Mouse (Mus musculus) MEL (cell line): ENCODE measurements around the gene Enpp3. TPM values are rescaled to one million over a fixed set of nuclear protein-coding genes. Genes with fewer than 3 reads are reported as not detected.

Experiments
- DNase-seq: peaks from one replicate; pipeline ENCODE4 v3.0.0; 2011; ENCODE audit warnings: low read depth, low spot score
- H3K27ac ChIP-seq: 2 replicates; pipeline ENCODE4 v1.5.1; 2012; ENCODE audit warnings: low read depth, mild to moderate bottlenecking, control low read depth, low read length, moderate library complexity; ENCODE audit not compliant: control insufficient read depth
- H3K27me3 ChIP-seq, 2 experiments: fragments of 150-350 bp in 1 of 2; sonication (generic) in 1 of 2; 2 replicates each; pipeline ENCODE4 v1.6.1; 2012; ENCODE audit warnings: low read length in 2 of 2, mild to moderate bottlenecking in 2 of 2, improper control_type of control experiment in 1 of 2, moderate library complexity in 1 of 2; ENCODE audit not compliant: insufficient read depth in 2 of 2, control insufficient read depth in 1 of 2
- H3K36me3 ChIP-seq, 2 experiments: 2 replicates each; pipeline ENCODE4 v1.6.1; 2012 to 2014; ENCODE audit warnings: low read length in 2 of 2, improper control_type of control experiment in 1 of 2, inconsistent platforms in 1 of 2, mild to moderate bottlenecking in 1 of 2; ENCODE audit not compliant: insufficient read depth in 2 of 2, control insufficient read depth in 1 of 2
- H3K4me1 ChIP-seq, 2 experiments: fragments of 150-350 bp in 1 of 2; sonication (generic) in 1 of 2; 2 replicates each; pipeline ENCODE4 v1.6.1; 2012; ENCODE audit warnings: low read length in 2 of 2, improper control_type of control experiment in 1 of 2, mild to moderate bottlenecking in 1 of 2; ENCODE audit not compliant: insufficient read depth in 2 of 2, control insufficient read depth in 1 of 2
- H3K4me3 ChIP-seq, 2 experiments: fragments of 150-350 bp in 1 of 2; sonication (generic) in 1 of 2; 2 replicates each; pipeline ENCODE4 v1.5.1; 2012; ENCODE audit warnings: low read depth in 2 of 2, low read length in 2 of 2, mild to moderate bottlenecking in 2 of 2, moderate library complexity in 2 of 2, control low read depth in 1 of 2, improper control_type of control experiment in 1 of 2; ENCODE audit not compliant: control insufficient read depth in 1 of 2, insufficient read depth in 1 of 2
- H3K79me2 ChIP-seq: 2 replicates; pipeline ENCODE4 v1.6.1; 2012; ENCODE audit warnings: mild to moderate bottlenecking, low read length, moderate library complexity; ENCODE audit not compliant: control insufficient read depth, poor library complexity, insufficient read depth
- H3K9ac ChIP-seq: 2 replicates; pipeline ENCODE4 v1.6.1; 2012; ENCODE audit warnings: low read depth, mild to moderate bottlenecking, control low read depth, low read length, moderate library complexity; ENCODE audit not compliant: control insufficient read depth, poor library complexity, severe bottlenecking
- H3K9me3 ChIP-seq: fragments of 150-350 bp; sonication (generic); replicated peaks from 2 replicates; pipeline ENCODE4 v1.6.1; 2012; ENCODE audit warnings: mild to moderate bottlenecking, low read length, improper control_type of control experiment, moderate library complexity; ENCODE audit not compliant: insufficient read depth
- BHLHE40 ChIP-seq: IDR thresholded peaks from 2 replicates; pipeline ENCODE4 v1.6.1; 2012; ENCODE audit warnings: low read depth, mild to moderate bottlenecking, inconsistent platforms, low read length, improper control_type of control experiment, borderline replicate concordance
- CHD2 ChIP-seq: IDR thresholded peaks from 2 replicates; pipeline ENCODE4 v1.6.1; 2011; ENCODE audit warnings: low read length, improper control_type of control experiment
- CTCF ChIP-seq, 3 experiments: IDR thresholded peaks in 2 of 3; conservative IDR thresholded peaks in 1 of 3; 2 replicates each; pipeline ENCODE4 v1.5.1; 2011 to 2012; ENCODE audit warnings: low read length in 3 of 3, low read depth in 2 of 3, mild to moderate bottlenecking in 2 of 3, improper control_type of control experiment in 1 of 3, inconsistent platforms in 1 of 3, mixed read lengths in 1 of 3, moderate library complexity in 1 of 3; ENCODE audit not compliant: control insufficient read depth in 1 of 3, insufficient read depth in 1 of 3, poor library complexity in 1 of 3, severe bottlenecking in 1 of 3
- E2F4 ChIP-seq: IDR thresholded peaks from 2 replicates; pipeline ENCODE4 v1.6.1; 2011; ENCODE audit warnings: low read depth, low read length, improper control_type of control experiment, borderline replicate concordance
- ELF1 ChIP-seq: IDR thresholded peaks from 2 replicates; pipeline ENCODE4 v1.6.1; 2014; ENCODE audit warnings: low read depth, mild to moderate bottlenecking, inconsistent platforms, low read length, improper control_type of control experiment, moderate library complexity
- EP300 ChIP-seq, 2 experiments: IDR thresholded peaks; 2 replicates each; pipeline ENCODE4 v1.6.1; 2011; ENCODE audit warnings: improper control_type of control experiment in 2 of 2, low read length in 2 of 2, low read depth in 1 of 2, mild to moderate bottlenecking in 1 of 2
- ETS1 ChIP-seq: IDR thresholded peaks from 2 replicates; pipeline ENCODE4 v1.6.1; 2012; ENCODE audit warnings: low read depth, mild to moderate bottlenecking, inconsistent platforms, low read length, improper control_type of control experiment, moderate library complexity
- GATA1 ChIP-seq: IDR thresholded peaks from 2 replicates; pipeline ENCODE4 v1.6.1; 2011; ENCODE audit warnings: low read depth, low read length, improper control_type of control experiment
- HCFC1 ChIP-seq: IDR thresholded peaks from 2 replicates; pipeline ENCODE4 v1.6.1; 2012; ENCODE audit warnings: low read depth, mild to moderate bottlenecking, inconsistent platforms, low read length, improper control_type of control experiment, moderate library complexity
- KAT2A ChIP-seq: conservative IDR thresholded peaks from 2 replicates; pipeline ENCODE4 v1.6.1; 2012; ENCODE audit warnings: low read depth, low read length, improper control_type of control experiment, inconsistent platforms
- MAX ChIP-seq: IDR thresholded peaks from 2 replicates; pipeline ENCODE4 v1.6.1; 2011; ENCODE audit warnings: low read length, improper control_type of control experiment
- MAZ ChIP-seq: IDR thresholded peaks from 2 replicates; pipeline ENCODE4 v1.6.1; 2012; ENCODE audit warnings: low read depth, mild to moderate bottlenecking, inconsistent platforms, low read length, improper control_type of control experiment
- MEF2A ChIP-seq: IDR thresholded peaks from 2 replicates; pipeline ENCODE4 v1.6.1; 2014; ENCODE audit warnings: low read depth, mild to moderate bottlenecking, inconsistent platforms, low read length, improper control_type of control experiment; ENCODE audit not compliant: poor library complexity, insufficient replicate concordance, severe bottlenecking; ENCODE audit errors: extremely low read depth
- MYC ChIP-seq: IDR thresholded peaks from 2 replicates; pipeline ENCODE4 v1.6.1; 2011; ENCODE audit warnings: low read depth, mild to moderate bottlenecking, low read length, improper control_type of control experiment, moderate library complexity
- NRF1 ChIP-seq: IDR thresholded peaks from 2 replicates; pipeline ENCODE4 v1.6.1; 2014; ENCODE audit warnings: low read depth, mild to moderate bottlenecking, inconsistent platforms, low read length, improper control_type of control experiment, moderate library complexity; ENCODE audit not compliant: poor library complexity, insufficient read depth, severe bottlenecking
- POLR2A ChIP-seq, 2 experiments: IDR thresholded peaks; 2 replicates each; pipeline ENCODE4 v1.6.1; 2011 to 2012; ENCODE audit warnings: low read length in 2 of 2, mild to moderate bottlenecking in 2 of 2, control low read depth in 1 of 2, improper control_type of control experiment in 1 of 2, low read depth in 1 of 2, moderate library complexity in 1 of 2; ENCODE audit not compliant: control insufficient read depth in 1 of 2, insufficient read depth in 1 of 2, poor library complexity in 1 of 2
- POLR2AphosphoS2 ChIP-seq: IDR thresholded peaks from 2 replicates; pipeline ENCODE4 v1.6.1; 2011; ENCODE audit warnings: low read length, improper control_type of control experiment
- RAD21 ChIP-seq: IDR thresholded peaks from 2 replicates; pipeline ENCODE4 v1.6.1; 2011; ENCODE audit warnings: mild to moderate bottlenecking, low read depth, low read length, improper control_type of control experiment
- RCOR1 ChIP-seq: IDR thresholded peaks from 2 replicates; pipeline ENCODE4 v1.6.1; 2012; ENCODE audit warnings: low read depth, mild to moderate bottlenecking, inconsistent platforms, low read length, improper control_type of control experiment
- SMC3 ChIP-seq: IDR thresholded peaks from 2 replicates; pipeline ENCODE4 v1.6.1; 2011; ENCODE audit warnings: low read depth, low read length, improper control_type of control experiment
- TBP ChIP-seq: IDR thresholded peaks from 2 replicates; pipeline ENCODE4 v1.8.0; 2011; ENCODE audit warnings: low read depth, low read length, improper control_type of control experiment
- TCF12 ChIP-seq: IDR thresholded peaks from 2 replicates; pipeline ENCODE4 v1.6.1; 2014; ENCODE audit warnings: low read depth, mild to moderate bottlenecking, inconsistent platforms, low read length, improper control_type of control experiment, moderate library complexity
- UBTF ChIP-seq: IDR thresholded peaks from 2 replicates; pipeline ENCODE4 v1.6.1; 2012; ENCODE audit warnings: low read depth, mild to moderate bottlenecking, inconsistent platforms, low read length, improper control_type of control experiment, moderate library complexity, borderline replicate concordance; ENCODE audit not compliant: insufficient read depth
- USF1 ChIP-seq: IDR thresholded peaks from 2 replicates; pipeline ENCODE4 v1.6.1; 2014; ENCODE audit warnings: low read depth, mild to moderate bottlenecking, inconsistent platforms, low read length, improper control_type of control experiment, moderate library complexity
- USF2 ChIP-seq, 2 experiments: IDR thresholded peaks; 2 replicates each; pipeline ENCODE4 v1.6.1; 2011 to 2012; ENCODE audit warnings: improper control_type of control experiment in 2 of 2, low read length in 2 of 2, borderline replicate concordance in 1 of 2, inconsistent platforms in 1 of 2, low read depth in 1 of 2, mild to moderate bottlenecking in 1 of 2; ENCODE audit not compliant: insufficient read depth in 1 of 2
- ZC3H11A ChIP-seq: IDR thresholded peaks from 2 replicates; pipeline ENCODE4 v1.6.1; 2012; ENCODE audit warnings: low read depth, mild to moderate bottlenecking, inconsistent platforms, low read length, improper control_type of control experiment
- ZMIZ1 ChIP-seq: IDR thresholded peaks from 2 replicates; pipeline ENCODE4 v1.6.1; 2012; ENCODE audit warnings: low read depth, mild to moderate bottlenecking, inconsistent platforms, low read length, improper control_type of control experiment, moderate library complexity
- ZNF384 ChIP-seq: IDR thresholded peaks from 2 replicates; pipeline ENCODE4 v1.6.1; 2012; ENCODE audit warnings: low read depth, mild to moderate bottlenecking, inconsistent platforms, low read length, improper control_type of control experiment
- polyA plus RNA-seq, 2 experiments: library from polyadenylated mRNA; stranded (reverse) in 1 of 2; unstranded in 1 of 2; fragments of >175 nt in 1 of 2; fragments of >200 nt in 1 of 2; gene quantifications; 2 replicates each; pipeline versions ENCODE4 v1.2.1 to v1.2.4; 2012; ENCODE audit warnings: low replicate concordance in 2 of 2, low read depth in 1 of 2; ENCODE audit not compliant: insufficient read length in 2 of 2, insufficient read depth in 1 of 2, missing spikeins in 1 of 2
- total RNA-seq: library from RNA; depleted of rRNA; stranded (reverse); fragments of 300-350 nt; gene quantifications from 2 replicates; pipeline ENCODE4 v1.2.3, GENCODE M21; 2012

Enpp3 gene
- total and polyA plus RNA-seq, 3 experiments, result 0.08 to 0.22 TPM; not detected in 1

GRCm38 (mm10) chr10:24873624-24874023 lies 31.0 kb upstream of the Enpp3 start:
- peak; percentile 50 for DNase-seq
- Histone ChIP-seq H3K27ac (no peak overlapping the region), H3K9me3 (no peaks in the 10 kb centered on the region), H3K4me3 (no peak overlapping the region), H3K79me2 (peaks cover 8% of the 10 kb centered on the region), H3K27me3 (no peaks in the 10 kb centered on the region), H3K36me3 (peaks cover 2 to 4% of the 10 kb centered on the region in 2 experiments; a peak in 3 of 4 replicates), H3K4me1 (peaks cover 0 to 3% of the 10 kb centered on the region in 2 experiments; a peak in 1 of 4 replicates), H3K9ac (no peak overlapping the region)
- TF ChIP-seq SMC3 (peak; percentile 30), ELF1 (no peak), HCFC1 (no peak), CTCF (IDR thresholded peaks at IDR 0.05 in 2 of 3, conservative IDR thresholded peaks at IDR 0.05 in 1 of 3; ENCODE audit: control insufficient read depth in 1 of 3, insufficient read depth in 1 of 3, low read depth in 2 of 3, low read length in 3 of 3, poor library complexity in 1 of 3, severe bottlenecking in 1 of 3) (peak; percentile 53 to 62 (median 60)), RAD21 (peak; percentile 11; the same call in 1 of the 2 replicates)

DNA sequence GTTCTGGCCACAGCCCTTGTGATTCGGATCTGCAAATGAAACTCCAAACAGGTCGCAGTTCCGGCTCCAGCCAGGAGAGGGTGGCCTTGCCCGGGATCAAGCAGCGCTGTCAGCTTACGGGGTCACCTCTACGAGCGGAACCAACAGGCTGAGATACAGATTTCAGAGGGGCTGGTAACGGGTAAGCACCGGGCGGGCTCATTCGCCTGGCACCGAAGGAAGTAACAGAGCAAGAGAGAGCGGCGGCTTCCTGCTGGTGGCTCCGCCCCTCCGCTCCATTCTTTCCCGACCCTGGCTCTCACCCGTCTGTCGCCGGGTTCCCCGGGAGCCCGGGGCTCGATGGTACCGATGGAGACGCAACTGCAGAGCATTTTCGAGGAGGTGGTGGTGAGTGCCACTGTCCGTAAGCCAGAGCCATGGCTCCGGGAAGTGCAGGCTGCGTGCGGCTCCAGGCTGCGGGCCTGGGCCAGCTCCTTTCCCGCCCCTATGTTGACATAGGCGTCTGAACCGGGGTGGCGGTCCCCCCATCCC lies 27.2 kb upstream of the Enpp3 start, which contains the start of gene Med23:
Gene Med23, plus strand, starts transcription at position 227 of the 531 bp plus-strand sequence.
- Histone ChIP-seq H3K4me3 (peak within 1 kb of the TSS; percentile 74 to 99), H3K9me3 (no peaks in the 10 kb centered on the region), H3K27ac (peak within 1 kb of the TSS; percentile 45), H3K9ac (peak within 1 kb of the TSS; percentile 98), H3K36me3 (peaks cover 2% of the 10 kb centered on the region in 2 experiments; a peak in 1 of 4 replicates), H3K27me3 (no peaks in the 10 kb centered on the region; a peak in 1 of 4 replicates), H3K4me1 (peaks cover 0 to 3% of the 10 kb centered on the region in 2 experiments; a peak in 1 of 4 replicates), H3K79me2 (peaks cover 8% of the 10 kb centered on the region)
- DNase-seq, result peak; percentile 98
- TF ChIP-seq HCFC1 (peak; percentile 96), MAX (no peak; the same call in 1 of the 2 replicates), ZMIZ1 (no peak), UBTF (0 out of 2 replicates have a peak, but pooled peaks have one; percentile 20), ZC3H11A (peak; percentile 74), KAT2A (peak; percentile 52; the same call in 1 of the 2 replicates), USF2 (IDR thresholded peaks at IDR 0.05; ENCODE audit: borderline replicate concordance in 1 of 2, insufficient read depth in 1 of 2, low read depth in 1 of 2, low read length in 2 of 2) (no peak), ETS1 (peak; percentile 41; the same call in 1 of the 2 replicates), CTCF (IDR thresholded peaks at IDR 0.05 in 2 of 3, conservative IDR thresholded peaks at IDR 0.05 in 1 of 3; ENCODE audit: control insufficient read depth in 1 of 3, insufficient read depth in 1 of 3, low read depth in 2 of 3, low read length in 3 of 3, poor library complexity in 1 of 3, severe bottlenecking in 1 of 3) (peak; percentile 78 to 91 (median 88)), MEF2A (no peak), TCF12 (peak; percentile 40; the same call in 1 of the 2 replicates), E2F4 (no peak), ZNF384 (peak; percentile 57; the same call in 1 of the 2 replicates), NRF1 (no peak), RAD21 (peak; percentile 89), USF1 (no peak), MYC (no peak; the same call in 1 of the 2 replicates), GATA1 (peak; percentile 17; the same call in 1 of the 2 replicates), SMC3 (peak; percentile 85), TBP (peak; percentile 78; the same call in 1 of the 2 replicates), RCOR1 (no peak), EP300 (IDR thresholded peaks at IDR 0.05; ENCODE audit: low read depth in 1 of 2, low read length in 2 of 2) (no peak), MAZ (no peak), POLR2A (IDR thresholded peaks at IDR 0.05; ENCODE audit: control insufficient read depth in 1 of 2, insufficient read depth in 1 of 2, low read depth in 1 of 2, low read length in 2 of 2, poor library complexity in 1 of 2) (peak; percentile 34 to 83; a peak in 2 of 4 replicates), CHD2 (no peak), POLR2AphosphoS2 (0 out of 2 replicates have a peak, but pooled peaks have one; percentile 41), BHLHE40 (no peak)
